Mouse (Mus musculus) midbrain, embryonic 10.5 days (tissue): ENCODE data around the gene Adam15. TPM values are rescaled to one million over a fixed set of nuclear protein-coding genes. Genes with fewer than 3 reads are reported as not detected.

Experiments used
- DNase-seq: peaks from one replicate; pipeline ENCODE4 v3.0.0-alpha.2; 2017; ENCODE audit warnings: low spot score
- H3K27ac ChIP-seq: fragments of 300-500 bp; sonication (generic); replicated peaks from 2 replicates; pipeline ENCODE4 v1.5.1; 2016; ENCODE audit warnings: mild to moderate bottlenecking
- H3K27me3 ChIP-seq: fragments of 300-500 bp; sonication (generic); 2 replicates; pipeline ENCODE4 v1.6.1; 2016; ENCODE audit warnings: low read depth, mild to moderate bottlenecking; ENCODE audit not compliant: poor library complexity, severe bottlenecking
- H3K36me3 ChIP-seq: fragments of 300-500 bp; sonication (generic); 2 replicates; pipeline ENCODE4 v1.6.1; 2016; ENCODE audit warnings: mild to moderate bottlenecking, moderate library complexity
- H3K4me1 ChIP-seq: fragments of 300-500 bp; sonication (generic); 2 replicates; pipeline ENCODE4 v1.6.1; 2016
- H3K4me3 ChIP-seq: fragments of 300-500 bp; sonication (generic); 2 replicates; pipeline ENCODE4 v1.5.1; 2016; ENCODE audit warnings: mild to moderate bottlenecking, moderate library complexity
- H3K9me3 ChIP-seq: fragments of 300-500 bp; sonication (generic); replicated peaks from 2 replicates; pipeline ENCODE4 v1.6.1; 2016; ENCODE audit warnings: mild to moderate bottlenecking
- WGBS: fragments of 180-500 bp; shearing (Covaris S2); methylation state at CpG from one replicate; pipeline ENCODE4 v1.1.7; 2016; 5-methylcytosine and 5-hydroxymethylcytosine counted together
- polyA plus RNA-seq: library from polyadenylated mRNA; unstranded; fragments of >200 nt; fragmentation: Nextera tagmentation; extraction: Ambion mirVana; gene quantifications from 2 replicates; pipeline ENCODE4 v1.2.1, GENCODE M21; 2016

Adam15 gene
- polyA plus RNA-seq, 1 experiment from 2014 or later, result 30.5 TPM

DNA sequence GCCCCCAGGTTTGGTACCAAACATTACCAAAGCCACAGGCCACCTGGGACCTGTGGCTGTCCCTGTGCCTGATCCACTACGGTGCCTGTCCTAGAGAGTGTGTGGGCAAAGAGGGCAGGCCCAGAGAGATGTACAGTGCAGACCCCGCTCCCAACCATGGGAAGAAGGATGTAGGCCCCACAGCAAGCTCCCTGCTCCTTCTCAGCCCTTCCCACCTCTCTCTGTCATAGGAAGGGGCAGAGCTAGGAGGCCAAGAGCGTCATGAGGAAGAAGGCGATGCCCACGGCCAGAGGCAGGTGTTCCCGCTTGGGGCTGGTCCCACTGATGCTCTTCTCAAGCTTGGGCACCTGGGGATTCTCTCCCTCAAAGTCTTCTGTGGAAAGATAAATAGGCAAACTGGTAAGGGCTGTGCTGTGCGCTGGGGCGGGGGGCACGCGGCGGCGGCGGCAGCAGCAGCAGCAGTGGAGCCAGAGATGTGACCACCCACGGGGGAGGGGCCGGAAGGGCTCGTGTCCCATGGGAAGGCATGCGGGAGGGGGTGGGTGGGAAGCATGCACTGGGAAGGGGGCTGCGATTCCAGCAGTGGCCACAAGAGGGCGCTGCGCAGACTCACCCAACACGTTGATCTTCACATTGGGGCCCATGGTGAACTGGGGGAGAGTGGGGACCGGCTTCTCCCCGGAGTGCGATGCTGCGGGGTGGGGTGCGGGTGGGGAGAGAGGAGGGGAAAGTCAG, 34.4 kb downstream of the Adam15 start:
- H3K9me3 ChIP-seq, result peaks cover 5% of the 10 kb centered on the region; the same call in 1 of the 2 replicates
- H3K27me3 ChIP-seq, result peaks cover 61% of the 10 kb centered on the region
- peak; percentile 89 for DNase-seq
- 6% methylated on average over 26 of the region's 26 CpGs for WGBS
- peak overlapping the region; percentile 84 for H3K27ac ChIP-seq
- peaks cover 51% of the 10 kb centered on the region for H3K4me1 ChIP-seq
- no peaks in the 10 kb centered on the region for H3K36me3 ChIP-seq
- peak overlapping the region; percentile 57 for H3K4me3 ChIP-seq

DNA sequence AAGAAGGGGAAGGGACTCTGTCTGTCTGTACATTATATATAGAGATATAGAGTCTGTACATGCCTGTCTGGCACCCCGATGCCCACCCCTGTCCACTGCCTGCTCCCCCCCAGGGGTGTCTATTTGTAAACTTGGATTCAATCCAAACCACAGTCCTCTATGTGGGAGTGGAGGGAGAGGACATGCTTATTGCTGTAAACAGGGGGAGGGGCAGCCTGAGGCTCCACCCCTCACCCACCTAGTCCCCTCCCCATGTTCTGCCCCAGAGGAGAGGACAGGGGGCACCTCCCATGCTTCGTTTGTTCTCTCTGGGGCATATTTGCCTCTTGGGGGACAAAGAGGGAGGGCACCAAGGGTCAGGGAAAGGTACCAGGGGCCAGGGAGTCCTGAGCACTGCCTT, 35.0 kb downstream of the Adam15 start:
- Histone ChIP-seq H3K36me3 (no peaks in the 10 kb centered on the region), H3K9me3 (peaks cover 5% of the 10 kb centered on the region; the same call in 1 of the 2 replicates), H3K27me3 (peaks cover 55% of the 10 kb centered on the region), H3K27ac (peak overlapping the region; percentile 84), H3K4me1 (peaks cover 45% of the 10 kb centered on the region), H3K4me3 (peak overlapping the region; percentile 57)
- 48% methylated on average over 2 of the region's 2 CpGs for WGBS
- DNase-seq, result no peak

DNA sequence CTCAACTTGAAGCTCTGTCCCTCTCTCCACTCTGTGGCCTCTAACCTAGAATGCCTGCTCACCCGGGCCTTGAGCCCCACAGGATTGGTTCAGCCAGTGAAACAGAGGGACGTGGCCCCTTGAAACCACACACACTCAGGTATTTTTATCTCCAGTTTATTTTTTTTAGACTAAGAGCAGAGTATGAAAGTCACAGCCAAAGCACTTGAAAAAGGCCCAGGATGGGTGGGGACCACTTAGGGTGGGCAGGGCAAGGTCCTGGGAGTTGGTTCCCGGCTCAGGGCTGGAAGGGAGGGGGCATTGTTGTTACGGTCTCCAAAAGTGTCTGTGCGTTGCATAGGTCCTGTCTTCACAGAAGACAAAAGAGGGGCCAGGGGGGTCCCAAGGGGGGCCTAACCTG, 35.5 kb downstream of the Adam15 start:
- peaks cover 40% of the 10 kb centered on the region for H3K4me1 ChIP-seq
- no peak overlapping the region for H3K27ac ChIP-seq

DNA sequence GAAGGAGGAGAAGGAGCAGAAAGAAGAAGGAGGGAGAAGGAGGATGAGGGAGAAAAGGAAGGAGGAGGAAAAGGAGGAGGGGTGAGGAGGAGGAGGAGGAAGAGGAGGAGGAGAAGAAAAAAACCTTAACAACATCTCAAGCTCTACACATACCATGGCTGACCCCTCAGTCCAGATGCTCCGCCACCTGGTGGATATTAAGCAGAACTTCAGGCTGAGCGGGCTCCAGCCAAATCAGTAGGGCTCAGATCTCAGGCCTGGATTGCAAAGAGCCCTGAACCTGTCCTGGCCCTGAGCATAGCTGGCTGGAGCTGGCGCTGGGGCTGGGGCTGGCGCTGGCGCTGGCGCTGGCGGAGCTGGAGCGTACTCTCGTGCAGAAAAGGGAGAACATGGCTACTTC, 41.7 kb downstream of the Adam15 start:
- no peaks in the 10 kb centered on the region for H3K36me3 ChIP-seq
- H3K9me3 ChIP-seq, result peaks cover 5% of the 10 kb centered on the region; the same call in 1 of the 2 replicates
- peak overlapping the region; percentile 42; the same call in 1 of the 2 replicates for H3K27ac ChIP-seq
- 4% methylated on average over 9 of the region's 9 CpGs for WGBS
- H3K4me1 ChIP-seq, result peaks cover 18% of the 10 kb centered on the region
- DNase-seq, result peak; percentile 80
- H3K27me3 ChIP-seq, result 0 out of 2 replicates have a peak, but pooled peaks cover 5% of the 10 kb centered on the region
- no peak overlapping the region for H3K4me3 ChIP-seq

More for the DNA sequence above, 35.5 kb downstream of the Adam15 start:
- Histone ChIP-seq H3K27me3 (peaks cover 51% of the 10 kb centered on the region), H3K4me3 (no peak overlapping the region), H3K9me3 (peaks cover 5% of the 10 kb centered on the region; the same call in 1 of the 2 replicates), H3K36me3 (no peaks in the 10 kb centered on the region)
- DNase-seq, result no peak
- 76% methylated on average over 5 of the region's 5 CpGs for WGBS

DNA sequence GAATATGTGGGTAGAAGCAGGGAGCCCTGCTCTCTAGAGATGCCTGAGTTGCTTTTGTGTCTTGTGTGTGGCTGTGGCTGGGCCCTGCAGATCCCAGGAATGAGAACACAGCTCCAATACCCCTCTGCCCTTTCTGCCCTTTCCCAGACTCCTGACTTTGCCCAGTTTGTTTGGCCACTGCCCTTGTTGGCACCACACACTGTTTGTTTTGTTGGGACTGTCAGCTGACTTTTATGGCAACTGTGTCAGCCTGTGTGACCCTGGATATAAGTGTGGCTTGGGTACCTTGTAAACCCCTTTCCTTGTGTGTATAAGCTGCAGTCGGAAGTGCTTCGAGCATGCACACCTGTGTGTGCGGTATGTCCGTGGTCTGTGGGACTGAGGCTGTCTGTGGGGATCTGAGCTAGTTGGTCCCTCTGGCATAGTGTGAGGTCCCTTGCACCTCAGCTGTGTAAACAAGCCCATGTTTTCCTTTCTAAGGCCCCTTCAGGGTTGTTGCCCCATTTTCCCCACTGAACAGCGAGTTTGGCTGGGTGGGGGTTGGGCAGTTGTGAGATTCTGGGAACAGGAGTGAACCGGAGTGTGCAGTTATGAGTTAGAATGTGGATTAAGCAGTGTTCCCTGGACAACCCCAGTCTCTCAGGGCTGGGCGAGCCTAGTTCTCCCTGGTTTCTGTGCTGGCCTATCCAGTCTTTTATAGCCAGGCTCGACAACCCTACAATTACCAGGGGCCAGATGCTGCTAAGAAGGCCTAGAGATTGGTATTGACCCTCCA, 44.1 kb downstream of the Adam15 start:
- no peak for DNase-seq
- 68% methylated on average over 8 of the region's 8 CpGs for WGBS
- H3K9me3 ChIP-seq, result no peaks in the 10 kb centered on the region
- H3K4me1 ChIP-seq, result peaks cover 18% of the 10 kb centered on the region
- no peaks in the 10 kb centered on the region for H3K36me3 ChIP-seq
- H3K27me3 ChIP-seq, result no peaks in the 10 kb centered on the region
- no peak overlapping the region for H3K4me3 ChIP-seq
- 0 out of 2 replicates have a peak overlapping the region, but pooled peaks have one; percentile 43 for H3K27ac ChIP-seq

DNA sequence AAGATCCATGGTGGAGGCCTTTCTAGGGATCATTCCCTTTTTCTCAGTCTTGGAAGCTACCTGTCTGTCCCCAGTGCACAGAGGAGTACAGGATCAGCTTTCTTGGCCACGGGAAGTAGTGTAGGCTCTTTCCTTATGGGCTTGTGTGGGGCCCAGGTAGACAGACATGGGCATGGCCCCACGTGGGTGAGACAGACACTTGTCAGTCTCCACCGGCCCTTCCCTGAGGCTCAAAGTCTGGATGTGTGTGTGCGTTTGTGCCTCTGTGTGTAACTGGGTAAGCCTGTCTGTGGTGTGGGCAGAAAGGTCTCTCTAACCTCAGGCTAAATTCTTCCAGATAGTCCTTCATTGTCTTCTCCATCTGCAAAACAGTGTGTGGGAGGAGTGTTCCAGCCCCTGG, 44.7 kb downstream of the Adam15 start:
- no peak for DNase-seq
- 79% methylated on average over 4 of the region's 4 CpGs for WGBS
- Histone ChIP-seq H3K4me1 (peaks cover 18% of the 10 kb centered on the region), H3K9me3 (no peaks in the 10 kb centered on the region), H3K27ac (0 out of 2 replicates have a peak overlapping the region, but pooled peaks have one; percentile 43), H3K4me3 (no peak overlapping the region), H3K36me3 (no peaks in the 10 kb centered on the region), H3K27me3 (peaks cover 4% of the 10 kb centered on the region)

DNA sequence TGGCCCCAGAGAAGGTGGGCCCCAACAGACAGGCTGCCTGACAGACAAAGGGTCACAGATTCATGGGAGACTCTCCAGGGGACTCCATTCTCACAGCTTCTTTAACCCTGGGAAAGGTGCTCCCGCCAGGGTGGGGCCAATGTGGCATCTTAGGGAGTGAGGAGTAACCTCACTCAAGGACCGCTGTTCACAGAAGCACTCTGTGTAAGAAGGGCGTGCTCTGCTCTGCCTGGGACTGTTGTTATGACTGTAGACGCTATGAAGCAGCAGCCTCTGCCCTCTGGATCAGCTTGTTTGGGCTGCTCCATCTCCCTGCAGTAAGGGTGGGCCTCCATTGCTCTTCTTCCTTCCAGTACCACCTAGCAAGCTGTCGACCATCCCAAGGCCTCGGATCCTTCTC, 45.4 kb downstream of the Adam15 start:
- no peaks in the 10 kb centered on the region for H3K9me3 ChIP-seq
- H3K4me3 ChIP-seq, result no peak overlapping the region
- peaks cover 24% of the 10 kb centered on the region for H3K4me1 ChIP-seq
- no peak overlapping the region for H3K27ac ChIP-seq
- no peak for DNase-seq
- 59% methylated on average over 6 of the region's 6 CpGs for WGBS
- H3K27me3 ChIP-seq, result peaks cover 10% of the 10 kb centered on the region
- no peaks in the 10 kb centered on the region for H3K36me3 ChIP-seq

DNA sequence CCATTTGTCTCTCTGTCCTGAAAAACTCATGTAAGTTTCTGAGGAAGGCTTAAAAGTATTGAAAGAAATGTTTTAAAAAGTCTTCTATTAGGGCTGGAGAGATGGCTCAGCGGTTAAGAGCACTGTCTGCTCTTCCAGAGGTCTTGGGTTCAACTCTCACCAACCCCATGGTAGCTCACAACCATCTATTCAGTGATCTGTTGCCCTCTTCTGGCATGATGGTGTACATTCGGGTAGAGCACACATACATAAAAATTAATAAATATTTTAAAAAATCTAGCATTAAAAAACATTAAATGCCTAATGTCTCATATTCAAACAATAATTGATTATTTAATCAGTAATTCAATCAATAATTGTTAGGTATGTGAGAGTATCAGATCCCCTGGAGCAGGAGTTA, 49.3 kb downstream of the Adam15 start:
- Histone ChIP-seq H3K4me1 (peaks cover 13% of the 10 kb centered on the region), H3K9me3 (no peaks in the 10 kb centered on the region), H3K27ac (no peak overlapping the region), H3K4me3 (no peak overlapping the region), H3K27me3 (peaks cover 26% of the 10 kb centered on the region), H3K36me3 (no peaks in the 10 kb centered on the region)
- no peak for DNase-seq
- 69% methylated on average over 2 of the region's 2 CpGs for WGBS

DNA sequence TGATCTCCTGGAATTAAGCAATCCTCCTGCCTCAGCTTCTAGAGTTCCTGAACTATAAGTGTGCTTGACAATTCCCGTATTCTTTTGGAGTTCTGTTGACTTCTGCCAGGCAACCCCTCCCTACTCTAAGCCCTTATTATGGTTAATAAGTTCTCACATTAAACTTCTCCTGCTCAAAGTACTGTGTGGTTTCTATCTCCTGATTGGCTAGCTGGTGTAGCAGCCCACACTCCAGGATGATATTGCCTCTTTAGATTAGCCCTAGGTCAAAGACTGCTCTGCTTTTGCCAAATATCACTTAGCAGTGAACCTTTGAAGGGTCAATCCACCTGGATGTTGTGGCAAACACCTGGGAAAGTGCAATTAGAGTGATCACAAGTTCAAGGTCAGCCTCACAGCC, 49.7 kb downstream of the Adam15 start:
- no peak for DNase-seq
- Histone ChIP-seq H3K36me3 (no peaks in the 10 kb centered on the region), H3K4me1 (peaks cover 9% of the 10 kb centered on the region), H3K4me3 (peak overlapping the region; percentile 38; the same call in 1 of the 2 replicates), H3K27ac (no peak overlapping the region), H3K9me3 (no peaks in the 10 kb centered on the region), H3K27me3 (peaks cover 26% of the 10 kb centered on the region)
- WGBS, result 75% methylated on average over 1 of the region's 1 CpGs

DNA sequence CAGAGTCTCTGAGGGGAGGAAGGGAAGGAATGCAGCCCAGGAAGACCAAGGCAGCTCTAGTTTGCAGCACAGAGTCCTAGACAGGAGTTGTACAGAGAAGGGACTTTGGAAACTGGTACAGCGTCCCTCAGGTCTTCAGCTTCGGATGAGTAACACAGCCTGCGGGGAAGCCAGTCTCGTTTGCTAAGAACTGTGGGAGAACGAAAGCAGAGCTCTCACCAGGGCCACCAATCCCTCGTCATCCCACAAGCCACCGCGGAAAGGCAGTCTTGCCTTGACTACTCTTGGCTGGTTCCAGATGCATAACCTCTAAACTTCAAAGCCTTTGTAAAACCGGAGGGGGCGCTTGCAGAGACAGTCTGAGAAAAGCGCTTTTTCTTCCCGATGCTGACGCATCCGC, 50.3 kb downstream of the Adam15 start:
- peaks cover 26% of the 10 kb centered on the region for H3K27me3 ChIP-seq
- H3K4me1 ChIP-seq, result peaks cover 9% of the 10 kb centered on the region
- no peaks in the 10 kb centered on the region for H3K36me3 ChIP-seq
- H3K27ac ChIP-seq, result no peak overlapping the region
- peak; percentile 50 for DNase-seq
- H3K9me3 ChIP-seq, result no peaks in the 10 kb centered on the region
- WGBS, result 3% methylated on average over 14 of the region's 14 CpGs
- peak overlapping the region; percentile 38 for H3K4me3 ChIP-seq

DNA sequence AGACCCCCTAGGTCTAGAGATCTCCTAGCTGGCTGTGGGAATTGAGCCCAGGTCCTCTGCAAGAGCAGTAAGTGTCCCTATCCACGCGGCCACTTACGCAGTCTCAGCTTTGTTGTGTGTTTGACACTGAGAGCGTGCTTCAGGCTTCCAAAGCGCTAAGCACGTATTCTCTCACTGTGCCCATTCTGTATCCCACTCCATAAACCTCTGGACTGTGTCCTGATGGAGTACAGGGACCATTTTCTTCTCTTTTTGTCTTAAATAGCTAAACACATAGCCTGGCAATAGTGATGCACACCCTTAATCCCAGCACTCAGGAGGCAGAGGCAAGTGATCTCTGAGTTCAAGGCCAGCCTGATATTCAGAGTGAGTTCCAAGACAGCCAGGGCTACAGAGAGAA, 50.9 kb downstream of the Adam15 start:
- peaks cover 9% of the 10 kb centered on the region for H3K4me1 ChIP-seq
- no peaks in the 10 kb centered on the region for H3K9me3 ChIP-seq
- H3K36me3 ChIP-seq, result no peaks in the 10 kb centered on the region
- no peak for DNase-seq
- no peak overlapping the region for H3K27ac ChIP-seq
- WGBS, result 85% methylated on average over 6 of the region's 6 CpGs
- H3K4me3 ChIP-seq, result no peak overlapping the region
- peaks cover 26% of the 10 kb centered on the region for H3K27me3 ChIP-seq

DNA sequence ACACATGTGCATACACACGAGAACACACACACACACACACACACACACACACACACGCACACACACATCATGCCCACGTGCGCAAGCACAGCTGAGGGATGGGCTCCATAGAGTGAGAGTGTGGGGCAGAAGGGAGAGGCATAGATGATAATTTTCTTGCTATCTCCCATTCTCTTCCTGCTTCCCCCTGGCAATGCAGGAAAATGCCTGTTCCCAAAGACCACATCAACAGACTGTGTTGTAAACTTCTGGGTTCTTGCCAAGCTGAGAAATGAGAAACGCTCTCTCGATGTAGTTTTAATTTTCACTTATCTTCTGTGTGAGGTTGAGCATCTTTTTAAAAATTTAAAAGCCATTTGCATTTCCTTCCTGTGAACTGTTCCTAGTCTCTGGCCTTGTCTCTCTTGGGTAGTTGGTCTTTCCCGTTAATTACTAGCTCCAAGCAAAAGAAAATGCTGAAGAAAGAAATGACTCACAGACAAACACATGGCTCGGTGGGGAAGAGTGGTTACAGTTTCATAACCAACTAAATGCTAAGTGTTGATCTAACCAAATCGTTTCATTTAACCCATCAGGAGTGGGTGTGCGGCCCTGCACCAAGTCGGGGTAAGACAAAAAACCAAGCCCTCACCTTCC, 52.9 kb downstream of the Adam15 start:
- 90% methylated on average over 11 of the region's 11 CpGs for WGBS
- Histone ChIP-seq H3K4me1 (peaks cover 9% of the 10 kb centered on the region), H3K4me3 (no peak overlapping the region), H3K9me3 (no peaks in the 10 kb centered on the region), H3K27ac (no peak overlapping the region), H3K36me3 (no peaks in the 10 kb centered on the region), H3K27me3 (peaks cover 26% of the 10 kb centered on the region)
- no peak for DNase-seq
